Mouse (Mus musculus) splenic B cell, adult 2 months (primary cell): Measurements from ENCODE around the gene Dclre1c.

Source experiments
- DNase-seq: peaks from one replicate; pipeline ENCODE4 v3.0.0-alpha.2; 2011; ENCODE audit warnings: low read depth, low spot score
- H3K27me3 ChIP-seq: 2 replicates; pipeline ENCODE4 v1.6.1; 2012; ENCODE audit warnings: mild to moderate bottlenecking, low read length, moderate library complexity, mixed read lengths; ENCODE audit not compliant: control insufficient read depth, poor library complexity, insufficient read depth, severe bottlenecking
- H3K36me3 ChIP-seq: 2 replicates; pipeline ENCODE4 v1.6.1; 2012; ENCODE audit warnings: mild to moderate bottlenecking, low read length, moderate library complexity, mixed read lengths; ENCODE audit not compliant: control insufficient read depth, poor library complexity, insufficient read depth, severe bottlenecking

The Dclre1c gene

DNA sequence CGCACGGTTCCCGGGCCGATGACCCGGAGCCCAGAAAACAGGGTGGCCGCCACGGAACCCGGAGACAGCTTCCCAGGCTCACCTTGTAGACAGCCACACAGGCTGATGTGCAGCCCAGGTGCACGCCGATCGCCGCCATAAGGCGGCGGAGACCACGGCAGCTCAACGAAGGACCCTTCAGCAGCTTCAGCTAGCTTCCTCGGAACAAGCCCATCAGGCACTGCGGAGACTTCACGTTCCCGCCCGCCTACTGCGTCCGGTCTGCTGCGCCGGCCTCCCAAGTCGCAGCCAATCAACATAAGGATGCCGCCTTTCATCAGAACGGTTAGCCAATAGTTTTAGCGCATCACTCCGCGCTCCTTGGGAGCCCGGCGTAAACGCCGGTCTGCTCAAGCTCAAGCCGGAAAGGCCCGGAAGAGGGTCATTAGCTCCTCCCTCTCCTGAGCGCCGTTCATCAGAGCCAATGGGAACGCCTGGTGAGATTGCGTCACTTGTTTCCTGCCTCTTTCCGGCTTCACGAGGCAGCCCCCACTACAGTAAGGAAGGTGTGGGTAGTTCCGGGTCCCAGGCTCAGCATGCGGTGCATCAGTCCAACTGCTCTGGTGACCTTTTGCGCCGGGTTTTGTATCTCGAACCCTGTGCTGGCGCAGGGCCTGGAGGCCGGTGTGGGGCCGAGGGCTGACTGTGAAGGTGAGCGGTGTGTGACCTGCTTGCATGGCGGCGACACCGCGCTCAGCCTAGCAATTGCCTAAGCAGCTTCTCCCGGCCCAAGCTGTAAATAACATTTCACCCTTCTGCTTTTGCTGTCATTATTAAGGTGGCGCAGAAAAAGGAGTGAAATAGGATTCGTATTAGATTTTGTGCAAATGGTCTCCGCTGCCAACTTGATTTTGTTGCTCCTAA lies 88.9 kb downstream of the Dclre1c start, which contains the start of the genes Gm45902, Hspa14 and Cdnf:
Gene Gm45902, minus strand, starts transcription at position 239 of the 903 bp plus-strand sequence.
Gene Hspa14, minus strand, starts transcription at position 263 of the 903 bp plus-strand sequence.
Gene Cdnf, plus strand, starts transcription at position 479 of the 903 bp plus-strand sequence.
- Histone ChIP-seq H3K36me3 (peaks cover 1% of the 10 kb centered on the region; the same call in 1 of the 2 replicates), H3K27me3 (no peaks in the 10 kb centered on the region)
- peak; percentile 99 for DNase-seq
